Mouse (Mus musculus): ENCODE measurements at regions not wholly inside any gene's neighbourhood (a gene's known extent, or its start where the extent isn't known, plus 50 kb on each side); places are given as distances from the start of the nearest gene placed in this dataset.

DNA sequence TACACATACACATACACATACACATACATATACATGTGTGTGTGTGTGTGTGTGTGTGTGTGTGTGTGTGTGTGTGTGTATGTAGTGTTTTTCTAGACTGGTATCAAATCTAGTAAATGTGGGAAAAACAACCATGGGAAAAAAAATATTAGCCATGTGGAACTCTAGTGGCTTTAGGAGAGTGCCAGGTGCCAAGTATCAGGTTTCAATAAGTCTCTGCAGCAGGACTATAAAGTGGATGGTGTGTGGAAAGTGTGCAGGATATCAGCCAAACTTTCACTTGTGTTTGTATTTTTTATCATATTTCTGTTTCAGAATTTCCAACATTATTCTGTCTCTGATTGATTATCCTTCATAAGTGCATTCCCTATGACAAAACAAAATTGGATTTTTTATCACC lies 653.3 kb upstream of the Fam98a start:
- no peak for DNase-seq (ENCODE audit: low read depth, low spot score)

DNA sequence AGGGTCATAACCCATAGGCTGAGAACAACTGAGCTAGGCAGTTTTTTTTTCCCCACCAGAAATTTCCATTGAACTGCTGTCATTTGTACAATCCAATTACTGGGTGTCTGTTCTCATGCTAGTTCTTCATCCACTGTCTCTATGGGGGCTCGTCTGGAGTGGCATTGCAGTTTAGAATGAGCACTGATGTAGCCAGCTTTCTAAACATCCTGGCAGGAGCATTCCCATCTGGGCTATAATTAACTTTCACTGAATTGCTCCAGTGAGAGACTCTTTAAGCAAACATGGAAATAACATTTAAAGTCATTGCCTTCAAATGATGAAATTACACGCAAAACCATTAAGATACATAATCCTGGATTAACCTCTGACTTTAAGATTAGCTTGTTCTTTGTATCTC lies 633.1 kb upstream of the Fam98a start:
- DNase-seq (ENCODE audit: low read depth, low spot score) = no peak

- DNase-seq (ENCODE audit: low read depth, low spot score) = no peak
These were observed 585.1 kb upstream of the Fam98a start for GRCm38 (mm10) chr17:76136660-76137495.

DNA sequence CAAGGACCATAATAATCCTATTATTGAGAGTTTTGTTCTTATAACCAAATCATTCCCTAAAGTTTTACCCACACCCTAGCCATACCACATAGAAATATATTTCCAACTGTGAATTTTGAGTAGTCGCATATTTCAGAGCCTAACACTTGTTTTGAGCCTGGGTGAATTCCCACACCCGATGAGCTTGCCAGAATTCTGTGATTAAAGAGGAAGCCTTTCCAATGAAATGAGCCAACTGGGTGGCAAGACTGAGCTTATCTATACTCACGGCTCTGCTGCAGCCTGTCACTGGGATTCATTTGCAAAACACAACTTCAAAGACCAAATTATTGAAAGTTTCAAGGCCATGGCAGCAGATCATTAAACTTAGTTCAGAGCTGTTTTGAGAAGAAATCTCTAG lies 582.3 kb upstream of the Fam98a start:
- DNase-seq (ENCODE audit: low read depth, low spot score) = peak; percentile 32

DNA sequence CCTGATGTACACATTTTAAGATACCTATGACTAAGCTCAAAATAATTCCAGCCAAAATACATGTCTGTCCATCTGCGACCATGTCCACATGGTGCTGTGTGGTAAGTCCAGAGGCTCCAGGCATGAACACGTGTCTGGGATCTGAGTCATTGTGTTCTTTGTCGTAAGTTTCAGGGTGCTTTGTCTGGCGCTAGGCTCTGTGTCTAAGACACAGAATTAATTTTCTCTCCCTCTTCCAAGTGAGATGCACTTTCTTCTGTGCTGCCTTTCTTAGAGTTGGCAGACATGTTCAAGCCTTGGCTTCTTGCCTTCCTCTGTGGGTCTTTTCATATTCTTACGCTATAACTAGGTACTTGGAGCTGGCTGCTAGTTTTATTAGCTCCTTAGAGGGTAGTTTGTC lies 573.5 kb upstream of the Fam98a start:
- peak; percentile 57 for DNase-seq (ENCODE audit: low read depth, low spot score)

DNA sequence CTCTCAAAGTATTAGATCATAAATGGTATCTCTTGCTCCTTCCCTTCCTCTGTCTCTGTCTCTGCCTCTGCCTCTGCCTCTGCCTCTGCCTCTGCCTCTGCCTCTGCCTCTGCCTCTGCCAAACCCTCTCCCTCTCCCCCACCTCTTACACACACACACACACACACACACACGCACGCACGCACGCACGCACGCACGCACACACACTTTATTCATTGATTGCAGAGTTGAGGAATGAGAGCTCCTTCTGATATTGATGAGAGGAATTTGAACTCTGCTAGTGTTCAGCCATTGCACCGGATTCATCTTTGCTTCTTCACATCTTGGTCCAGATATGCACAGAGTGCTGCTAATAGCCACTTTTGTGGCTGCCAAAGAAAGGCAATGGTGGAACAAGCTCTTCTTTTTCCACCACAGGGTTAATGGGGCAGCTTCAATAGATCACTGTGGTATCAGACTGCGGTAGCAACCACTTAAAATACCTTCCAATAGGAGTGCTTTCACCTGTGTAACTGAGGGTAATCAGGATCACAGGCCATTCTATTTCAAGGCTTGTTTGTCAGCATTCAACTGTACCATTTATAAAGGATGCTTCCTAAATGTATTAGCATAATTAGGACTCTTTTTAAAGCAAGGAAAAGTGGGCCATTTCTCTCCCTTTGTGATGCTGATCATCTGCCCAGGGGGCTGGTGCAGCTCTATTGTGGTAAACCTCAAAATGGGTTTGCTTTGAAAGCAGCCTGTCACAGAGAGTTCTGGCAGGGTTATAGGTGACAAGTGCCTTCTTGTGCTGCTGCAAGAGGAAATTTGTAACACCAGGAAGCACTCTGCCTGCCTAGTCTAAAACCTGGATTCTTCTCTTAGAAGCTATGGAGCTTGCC lies 559.8 kb upstream of the Fam98a start:
- peak; percentile 46 for DNase-seq (ENCODE audit: low read depth, low spot score)

- no peak for DNase-seq (ENCODE audit: low read depth, low spot score)
These were observed 559.1 kb upstream of the Fam98a start for GRCm38 (mm10) chr17:76110856-76111255.

DNA sequence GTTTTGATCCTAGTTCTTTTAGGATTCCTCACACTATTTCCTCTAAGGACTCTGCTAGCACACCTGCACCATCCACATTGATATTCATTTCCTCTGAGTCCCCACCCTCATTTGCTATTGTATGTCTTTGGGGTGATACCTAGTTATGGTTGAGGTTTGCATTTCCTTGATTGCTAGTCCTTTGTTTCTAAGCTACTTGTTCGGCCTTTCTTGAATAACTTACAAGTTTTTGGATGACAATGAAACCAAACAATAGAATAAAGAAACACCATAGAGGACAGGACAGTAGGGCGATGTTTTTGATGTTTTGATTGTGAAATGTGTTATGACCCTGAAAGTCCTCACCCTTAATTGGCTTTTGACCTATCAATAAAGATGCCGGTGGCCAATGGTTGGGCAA lies 531.8 kb upstream of the Fam98a start:
- DNase-seq (ENCODE audit: low read depth, low spot score) = no peak

GRCm38 (mm10) chr17:76081780-76082179 lies 530.0 kb upstream of the Fam98a start:
- no peak for DNase-seq (ENCODE audit: low read depth, low spot score)

DNA sequence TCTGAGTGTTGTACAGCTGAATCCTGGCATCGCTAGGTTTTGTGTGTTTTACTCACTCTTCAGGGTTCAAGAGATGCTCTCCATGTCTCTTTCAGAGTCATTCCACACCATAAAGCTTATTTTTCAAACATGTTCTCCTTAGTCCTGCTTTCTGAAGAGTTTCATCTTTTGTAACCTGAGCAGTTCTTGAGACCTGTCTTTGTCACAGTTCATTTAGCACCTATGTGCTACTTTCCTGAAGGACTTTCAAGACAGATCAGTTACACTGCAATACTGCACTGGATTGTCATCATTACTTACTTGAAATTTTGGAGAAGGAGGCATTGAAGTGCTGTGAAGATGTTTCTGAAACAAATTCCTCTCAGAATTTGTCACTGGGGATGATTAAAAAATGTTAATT lies 494.7 kb upstream of the Fam98a start:
- DNase-seq (ENCODE audit: low read depth, low spot score) = no peak

- DNase-seq (ENCODE audit: low read depth, low spot score) = no peak
These were observed 481.0 kb upstream of the Fam98a start for GRCm38 (mm10) chr17:76032710-76033109.

GRCm38 (mm10) chr17:76008011-76008410 lies 456.3 kb upstream of the Fam98a start:
- DNase-seq (ENCODE audit: low read depth, low spot score) = no peak

- DNase-seq (ENCODE audit: low read depth, low spot score) = no peak
These were observed 451.1 kb upstream of the Fam98a start for GRCm38 (mm10) chr17:76002836-76003235.

- DNase-seq (ENCODE audit: low read depth, low spot score) = no peak
These were observed 409.6 kb upstream of the Fam98a start for GRCm38 (mm10) chr17:75961371-75961770.

- no peak for DNase-seq (ENCODE audit: low read depth, low spot score)
These were observed 385.1 kb upstream of the Fam98a start for GRCm38 (mm10) chr17:75936686-75937380.

DNA sequence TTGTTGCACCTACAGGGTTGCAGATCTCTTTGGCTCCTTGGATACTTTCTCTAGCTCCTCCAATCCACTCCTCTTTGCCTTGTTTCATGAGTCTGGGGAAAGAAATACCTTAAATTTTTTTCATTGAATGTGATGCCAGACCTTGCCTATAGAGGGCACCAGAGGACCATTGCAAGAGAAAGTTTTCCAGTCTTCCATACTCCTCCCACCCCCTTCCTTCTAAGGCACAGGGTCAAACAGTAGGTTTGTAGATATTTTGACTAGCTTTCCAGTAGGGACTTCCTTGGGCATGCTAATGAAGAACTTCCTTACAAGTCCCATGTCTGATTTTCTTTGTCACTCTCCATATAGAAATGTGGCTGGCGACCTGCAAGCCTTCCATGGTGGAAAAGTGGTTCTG lies 379.3 kb upstream of the Fam98a start:
- no peak for DNase-seq (ENCODE audit: low read depth, low spot score)

DNA sequence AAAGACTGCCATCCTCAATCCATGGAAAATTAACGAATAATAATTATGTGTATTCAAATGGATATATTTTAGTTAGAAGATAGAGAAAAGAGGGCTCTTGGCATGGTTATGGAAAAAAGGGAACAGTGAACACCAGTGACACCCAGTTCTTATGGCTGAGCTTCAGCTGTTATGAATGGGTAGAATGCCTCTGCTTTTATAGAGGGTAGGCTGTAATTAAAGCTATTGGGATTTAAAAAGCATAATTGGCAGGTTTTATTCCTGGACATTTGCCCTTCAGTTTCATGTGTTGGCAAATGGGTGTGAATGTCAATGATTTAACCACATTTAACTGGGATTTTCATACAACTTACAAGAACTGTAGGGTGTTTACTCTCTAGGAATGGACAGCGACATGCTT lies 368.5 kb upstream of the Fam98a start:
- DNase-seq (ENCODE audit: low read depth, low spot score) = no peak

GRCm38 (mm10) chr17:75917020-75917419 lies 365.3 kb upstream of the Fam98a start:
- DNase-seq (ENCODE audit: low read depth, low spot score) = no peak

- no peak for DNase-seq (ENCODE audit: low read depth, low spot score)
These were observed 364.8 kb upstream of the Fam98a start for GRCm38 (mm10) chr17:75916590-75916989.

- DNase-seq (ENCODE audit: low read depth, low spot score) = no peak
These were observed 363.5 kb upstream of the Fam98a start for GRCm38 (mm10) chr17:75915256-75915655.

DNA sequence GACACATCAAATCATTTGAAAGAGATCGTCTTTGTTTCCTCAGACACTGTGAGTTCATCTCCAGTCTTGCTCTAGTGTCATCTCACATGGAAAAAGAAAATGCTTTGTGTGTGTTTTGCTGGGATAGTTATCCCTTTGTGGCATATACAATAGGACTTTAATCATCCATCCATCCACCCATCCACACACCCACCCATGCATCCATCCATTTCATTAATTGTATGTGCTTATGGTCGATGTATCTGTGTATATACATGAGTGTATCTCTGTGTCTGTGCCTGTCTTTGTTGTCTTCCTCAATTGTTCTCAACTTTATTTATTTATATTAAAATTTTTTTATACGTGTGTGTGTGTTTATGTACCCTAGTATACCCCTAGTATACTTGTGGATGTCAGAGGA lies 355.3 kb upstream of the Fam98a start:
- no peak for DNase-seq (ENCODE audit: low read depth, low spot score)

GRCm38 (mm10) chr17:75906643-75907042 lies 354.9 kb upstream of the Fam98a start:
- no peak for DNase-seq (ENCODE audit: low read depth, low spot score)

All from brain, embryonic 18.5 days (tissue).